Mouse (Mus musculus): ENCODE data around the gene Togaram2. TPM values are rescaled to one million over a fixed set of nuclear protein-coding genes. Genes with fewer than 3 reads are reported as not detected.
"Not testable (repeated sequence)": the region's sequence is repeated elsewhere in the genome, so short reads cannot be mapped to it uniquely, and the experiment has no call there.

Togaram2 gene
- polyA plus RNA-seq, 1 experiment from 2014 or later: 0.14 TPM

DNA sequence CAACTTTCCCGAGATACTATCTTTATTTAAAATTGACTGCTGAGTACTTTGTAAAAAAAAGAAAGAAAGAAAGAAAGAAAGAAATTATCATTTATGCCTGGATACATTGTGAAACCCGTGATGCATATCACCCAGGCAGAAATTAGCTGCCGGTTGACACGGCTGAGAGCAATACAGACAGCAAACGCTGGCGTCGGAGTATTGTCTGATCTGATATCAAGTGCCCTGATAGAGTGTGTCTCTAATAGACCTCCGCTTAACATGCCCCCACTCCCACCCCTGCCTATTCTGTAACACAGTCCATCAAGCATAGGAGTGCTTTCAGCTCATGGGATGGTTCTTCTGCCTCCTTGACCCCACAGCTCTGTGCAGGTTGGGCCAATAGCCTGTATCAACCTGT, 74.5 kb downstream of the Togaram2 start:
- no peaks in the 10 kb centered on the region for H3K9me3 ChIP-seq
- WGBS: 84% methylated on average over 8 of the region's 8 CpGs
- H3K4me1 ChIP-seq: peaks cover 8% of the 10 kb centered on the region; the same call in 1 of the 2 replicates
- H3K36me3 ChIP-seq: no peaks in the 10 kb centered on the region
- no peak overlapping the region for H3K9ac ChIP-seq (replicated peaks)
- no peak overlapping the region for H3K4me3 ChIP-seq
- H3K4me2 ChIP-seq (replicated peaks): no peak overlapping the region
- ATAC-seq (ENCODE audit: low FRiP score, low read depth): no peak
- H3K27me3 ChIP-seq: no peaks in the 10 kb centered on the region
- H3K27ac ChIP-seq (replicated peaks): no peak overlapping the region

DNA sequence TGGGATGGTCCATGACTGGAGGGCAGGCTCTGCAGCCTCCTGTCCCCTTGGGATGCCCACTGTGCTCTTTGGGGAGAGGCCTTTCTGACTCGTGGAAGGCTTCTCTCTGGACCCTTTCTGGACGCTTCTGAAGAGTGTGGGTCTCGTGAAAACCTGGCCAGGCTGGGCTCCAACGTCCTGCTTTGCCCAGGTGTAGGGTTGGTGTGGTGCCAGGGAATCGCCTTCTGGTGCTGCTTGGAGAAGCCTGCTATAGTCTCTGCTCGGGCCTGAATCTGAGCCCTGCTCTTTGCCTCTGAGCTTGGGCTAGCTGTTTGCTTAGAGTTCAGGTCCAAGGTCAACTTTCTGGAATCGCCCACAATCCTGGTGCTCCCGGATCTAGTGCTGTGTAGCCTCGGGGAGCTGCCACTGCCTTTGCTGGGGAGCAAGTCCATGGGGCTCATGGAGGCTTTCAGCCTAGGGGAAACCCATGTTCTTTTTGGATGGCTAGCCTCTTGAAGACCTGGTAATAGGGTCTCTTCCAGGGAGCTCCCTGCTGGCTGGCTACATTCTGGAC, 76.6 kb downstream of the Togaram2 start:
- no peak overlapping the region for H3K4me3 ChIP-seq
- 81% methylated on average over 9 of the region's 9 CpGs for WGBS
- no peaks in the 10 kb centered on the region for H3K27me3 ChIP-seq
- no peaks in the 10 kb centered on the region for H3K9me3 ChIP-seq
- no peak overlapping the region for H3K4me2 ChIP-seq (replicated peaks)
- H3K27ac ChIP-seq (replicated peaks): no peak overlapping the region
- ATAC-seq (ENCODE audit: low FRiP score, low read depth): no peak
- no peak overlapping the region for H3K9ac ChIP-seq (replicated peaks)
- no peaks in the 10 kb centered on the region for H3K36me3 ChIP-seq
- H3K4me1 ChIP-seq: peaks cover 5% of the 10 kb centered on the region; the same call in 1 of the 2 replicates

DNA sequence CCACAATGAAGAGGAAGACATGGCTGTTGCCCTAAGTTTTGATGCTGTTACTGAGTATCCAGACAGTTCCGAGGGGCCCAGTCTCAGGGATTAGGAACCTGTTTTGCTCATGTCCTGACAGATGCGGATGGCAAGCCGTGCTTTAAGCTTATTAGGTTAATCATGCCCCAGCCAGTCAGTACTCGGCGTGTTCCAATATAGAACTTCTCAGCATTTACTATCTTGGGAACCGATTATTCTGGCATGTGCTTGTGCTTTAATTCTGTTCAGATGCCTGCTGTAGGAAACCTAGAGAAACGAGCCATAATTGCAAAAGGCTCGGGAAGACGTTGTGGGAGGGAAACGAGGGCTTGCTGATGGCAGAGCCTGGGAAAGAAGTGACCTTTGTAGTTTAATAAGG, 79.8 kb downstream of the Togaram2 start, which contains the start of gene Pcare:
Gene Pcare, minus strand, starts transcription at position 64 of the 400 bp plus-strand sequence.
- Histone ChIP-seq H3K27me3 (no peaks in the 10 kb centered on the region), H3K4me2 (replicated peaks) (no peak within 1 kb of the TSS), H3K4me1 (no peaks in the 10 kb centered on the region), H3K9me3 (no peaks in the 10 kb centered on the region), H3K4me3 (no peak within 1 kb of the TSS), H3K36me3 (no peaks in the 10 kb centered on the region), H3K27ac (replicated peaks) (no peak within 1 kb of the TSS), H3K9ac (replicated peaks) (no peak within 1 kb of the TSS)
- WGBS: 66% methylated on average over 10 of the region's 10 CpGs
- ATAC-seq (ENCODE audit: low FRiP score, low read depth): no peak

DNA sequence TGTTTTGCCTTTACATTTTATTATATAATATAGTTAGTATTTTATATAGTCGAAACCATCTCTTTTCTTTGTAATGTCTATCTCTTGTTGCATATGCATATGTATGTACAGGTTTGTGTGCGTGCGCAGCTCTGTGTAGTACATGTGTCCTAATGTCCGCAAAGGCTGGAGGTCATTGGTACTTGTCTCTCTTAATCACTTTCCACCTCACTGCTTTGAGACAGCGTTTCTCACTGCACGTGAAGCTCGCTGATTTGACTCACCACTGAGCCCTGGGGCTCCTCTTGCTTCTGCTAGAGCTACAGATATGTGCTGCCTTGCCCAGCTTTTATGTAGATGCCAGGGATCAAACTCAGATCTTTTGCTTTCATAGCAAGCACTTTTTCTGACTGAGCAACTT, 87.5 kb downstream of the Togaram2 start:
- H3K9me3 ChIP-seq: peaks cover 5% of the 10 kb centered on the region; the same call in 1 of the 2 replicates
- H3K27ac ChIP-seq (replicated peaks): no peak overlapping the region
- H3K36me3 ChIP-seq: no peaks in the 10 kb centered on the region
- no peak overlapping the region for H3K4me3 ChIP-seq
- ATAC-seq (ENCODE audit: low FRiP score, low read depth): no peak
- H3K27me3 ChIP-seq: no peaks in the 10 kb centered on the region
- H3K9ac ChIP-seq (replicated peaks): no peak overlapping the region
- no peaks in the 10 kb centered on the region for H3K4me1 ChIP-seq
- WGBS: 74% methylated on average over 7 of the region's 7 CpGs
- no peak overlapping the region for H3K4me2 ChIP-seq (replicated peaks)

DNA sequence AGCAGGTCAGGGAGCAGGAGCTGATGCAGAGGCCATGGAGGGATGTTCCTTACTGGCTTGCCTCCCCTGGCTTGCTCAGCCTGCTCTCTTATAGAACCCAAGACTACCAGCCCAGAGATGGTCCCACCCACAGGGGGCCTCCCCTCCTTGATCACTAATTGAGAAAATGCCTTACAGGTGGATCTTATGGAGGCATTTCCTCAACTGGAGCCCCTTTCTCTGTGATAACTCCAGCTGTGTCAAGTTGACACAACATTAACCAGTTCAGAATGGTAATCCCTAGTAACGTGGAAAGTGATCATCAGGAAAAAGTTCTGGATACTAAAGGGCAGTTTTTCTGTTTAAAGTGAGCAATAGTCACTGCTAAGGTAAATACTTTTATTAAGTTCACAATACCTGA, 95.1 kb downstream of the Togaram2 start, which contains the start of gene Clip4:
Gene Clip4, plus strand, starts transcription at position 301 of the 400 bp plus-strand sequence.
- not testable (repeated sequence) for H3K9me3 ChIP-seq; H3K36me3 ChIP-seq; H3K27ac ChIP-seq (replicated peaks); ATAC-seq (ENCODE audit: low FRiP score, low read depth); H3K4me2 ChIP-seq (replicated peaks); H3K4me3 ChIP-seq; H3K27me3 ChIP-seq; H3K4me1 ChIP-seq; H3K9ac ChIP-seq (replicated peaks)
- WGBS: 94% methylated on average over 1 of the region's 1 CpGs

DNA sequence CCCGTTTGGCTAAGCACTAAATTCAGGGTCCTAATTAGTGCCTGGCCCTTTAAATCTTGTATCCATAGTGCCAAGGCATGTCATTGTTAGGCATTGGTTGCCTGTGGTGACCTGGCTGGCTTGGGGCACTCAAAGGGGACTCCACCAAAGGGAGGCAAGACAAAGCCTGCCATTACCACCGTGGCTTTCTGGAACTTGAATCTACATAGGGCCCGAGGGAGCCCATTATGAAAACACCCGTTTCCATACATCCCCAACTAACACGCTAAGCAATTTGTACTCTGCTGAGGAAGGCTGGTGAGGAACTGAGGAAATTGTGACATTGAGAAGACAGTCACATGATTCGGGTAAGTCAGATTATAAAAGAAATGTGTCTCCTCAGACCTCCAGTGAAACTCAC, 96.5 kb downstream of the Togaram2 start:
- Histone ChIP-seq H3K9ac (replicated peaks) (no peak overlapping the region), H3K27ac (replicated peaks) (no peak overlapping the region), H3K4me3 (no peak overlapping the region), H3K4me1 (peaks cover 9% of the 10 kb centered on the region), H3K36me3 (no peaks in the 10 kb centered on the region), H3K4me2 (replicated peaks) (peak overlapping the region; percentile 30), H3K9me3 (no peaks in the 10 kb centered on the region), H3K27me3 (no peaks in the 10 kb centered on the region)
- WGBS: 16% methylated on average over 6 of the region's 6 CpGs
- ATAC-seq (ENCODE audit: low FRiP score, low read depth): peak; percentile 44

DNA sequence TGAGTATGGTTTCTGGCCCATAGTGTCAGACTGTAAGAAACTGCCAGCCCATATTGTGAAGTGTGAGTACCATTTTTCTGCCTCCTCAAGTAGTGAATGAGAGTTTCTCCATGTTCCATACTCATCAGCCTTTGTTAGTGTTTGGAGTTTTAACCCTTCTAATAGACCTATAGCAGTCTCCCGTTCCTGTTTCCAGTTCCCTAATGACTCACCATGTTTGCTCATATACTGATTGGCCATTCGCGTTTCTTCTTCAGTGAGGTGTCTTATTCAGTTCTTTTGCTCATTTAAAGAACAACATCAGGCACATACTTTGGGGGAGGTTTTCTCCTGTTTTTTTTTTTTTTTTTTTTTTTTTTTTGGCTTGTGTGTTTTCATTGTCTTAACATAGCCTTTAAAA, 97.6 kb downstream of the Togaram2 start:
- Histone ChIP-seq H3K27ac (replicated peaks) (no peak overlapping the region), H3K36me3 (no peaks in the 10 kb centered on the region), H3K9ac (replicated peaks) (no peak overlapping the region), H3K4me2 (replicated peaks) (no peak overlapping the region), H3K4me3 (no peak overlapping the region), H3K27me3 (no peaks in the 10 kb centered on the region), H3K9me3 (no peaks in the 10 kb centered on the region), H3K4me1 (peaks cover 9% of the 10 kb centered on the region)
- WGBS: 89% methylated on average over 3 of the region's 3 CpGs
- no peak for ATAC-seq (ENCODE audit: low FRiP score, low read depth)

DNA sequence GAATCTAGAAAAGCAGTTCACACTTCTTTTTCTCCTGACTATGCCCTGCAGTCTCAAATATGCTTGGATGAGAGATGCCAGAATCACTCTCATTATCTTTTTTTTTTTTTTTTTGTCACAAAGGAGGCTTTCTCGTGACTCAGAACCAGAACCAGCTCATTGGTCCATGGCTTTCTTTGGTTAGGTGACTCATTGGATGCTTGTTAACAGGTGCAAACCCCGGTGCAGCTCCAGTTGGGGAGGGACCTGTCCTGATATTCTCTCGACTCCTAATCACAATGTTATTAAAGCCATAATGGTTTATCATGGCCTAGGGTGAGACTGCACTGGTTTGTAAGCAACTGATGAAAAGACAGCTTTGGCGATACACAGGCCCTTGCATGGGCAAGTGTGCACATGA, 101.1 kb downstream of the Togaram2 start:
- Histone ChIP-seq H3K4me3 (no peak overlapping the region), H3K9ac (replicated peaks) (no peak overlapping the region), H3K27me3 (no peaks in the 10 kb centered on the region), H3K27ac (replicated peaks) (no peak overlapping the region), H3K4me1 (peaks cover 9% of the 10 kb centered on the region), H3K9me3 (no peaks in the 10 kb centered on the region), H3K4me2 (replicated peaks) (no peak overlapping the region), H3K36me3 (no peaks in the 10 kb centered on the region)
- no peak for ATAC-seq (ENCODE audit: low FRiP score, low read depth)
- WGBS: 79% methylated on average over 4 of the region's 4 CpGs

DNA sequence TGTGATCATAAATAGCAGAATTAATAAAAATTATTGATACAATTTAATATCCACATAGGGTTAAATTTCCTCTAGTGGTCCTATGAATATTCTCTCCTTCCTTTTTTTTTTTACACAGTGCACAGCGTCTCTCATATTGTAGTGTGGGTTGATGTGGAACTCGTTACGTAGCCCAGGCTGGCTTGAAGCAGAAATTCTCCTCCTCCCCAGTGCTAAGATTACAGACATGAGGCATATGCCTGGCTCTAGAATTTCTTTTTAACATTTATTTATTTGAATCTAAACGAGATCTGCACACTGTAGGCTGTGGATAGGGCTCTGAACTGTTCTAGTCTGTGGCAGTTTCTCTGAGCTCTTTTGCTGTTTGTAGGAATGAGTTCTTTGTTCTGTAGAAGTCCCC, 102.2 kb downstream of the Togaram2 start:
- Histone ChIP-seq H3K4me3 (no peak overlapping the region), H3K36me3 (no peaks in the 10 kb centered on the region), H3K27me3 (no peaks in the 10 kb centered on the region), H3K4me2 (replicated peaks) (no peak overlapping the region), H3K9ac (replicated peaks) (no peak overlapping the region), H3K4me1 (no peaks in the 10 kb centered on the region), H3K9me3 (no peaks in the 10 kb centered on the region), H3K27ac (replicated peaks) (no peak overlapping the region)
- no peak for ATAC-seq (ENCODE audit: low FRiP score, low read depth)
- 76% methylated on average over 4 of the region's 4 CpGs for WGBS

DNA sequence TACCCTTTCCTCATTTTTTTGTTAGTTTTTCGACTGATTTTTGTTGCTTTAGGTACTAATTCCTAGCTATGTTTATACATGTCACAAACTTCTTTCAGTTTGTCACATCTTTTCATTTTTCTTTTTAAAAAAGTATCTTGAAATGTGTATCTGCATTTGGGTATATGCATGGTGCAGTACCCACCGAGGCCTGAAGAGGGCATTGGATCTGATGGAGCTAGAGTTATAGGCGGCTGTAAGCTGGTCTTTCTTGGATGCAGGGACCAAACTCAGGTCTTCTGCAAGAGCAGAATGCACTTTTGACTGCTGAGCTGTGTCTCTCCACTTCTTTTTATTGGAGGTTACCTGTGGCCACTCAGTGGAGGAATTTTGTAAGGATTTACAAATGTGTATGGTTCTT, 105.6 kb downstream of the Togaram2 start:
- ATAC-seq (ENCODE audit: low FRiP score, low read depth): no peak
- Histone ChIP-seq H3K27ac (replicated peaks) (no peak overlapping the region), H3K9me3 (no peaks in the 10 kb centered on the region), H3K4me1 (peaks cover 13% of the 10 kb centered on the region), H3K36me3 (no peaks in the 10 kb centered on the region), H3K27me3 (no peaks in the 10 kb centered on the region), H3K4me3 (no peak overlapping the region), H3K9ac (replicated peaks) (no peak overlapping the region), H3K4me2 (replicated peaks) (no peak overlapping the region)
- WGBS: 66% methylated on average over 3 of the region's 3 CpGs

Other genes starting within 250 kb of the Togaram2 start
- 4.9 and 5.3 TPM in 2 replicates for gene Gm4707, start 213.3 kb upstream of the Togaram2 start, polyA plus RNA-seq (2016; fragmentation: Nextera tagmentation; extraction: Ambion mirVana)
- gene Smchd1, start 197.9 kb upstream of the Togaram2 start, polyA plus RNA-seq (2016; fragmentation: Nextera tagmentation; extraction: Ambion mirVana): 65.4 and 76.8 TPM in 2 replicates
- gene Ndc80, start 146.4 kb upstream of the Togaram2 start, polyA plus RNA-seq (2016; fragmentation: Nextera tagmentation; extraction: Ambion mirVana): 44.7 and 46.0 TPM in 2 replicates
- 1.1 and 2.0 TPM in 2 replicates for gene Spdya, start 121.2 kb upstream of the Togaram2 start, polyA plus RNA-seq (2016; fragmentation: Nextera tagmentation; extraction: Ambion mirVana)
- gene Wdr43, start 57.4 kb upstream of the Togaram2 start, polyA plus RNA-seq (2016; fragmentation: Nextera tagmentation; extraction: Ambion mirVana): 71.6 and 71.7 TPM in 2 replicates
- gene Pcare, start 79.6 kb downstream of the Togaram2 start, polyA plus RNA-seq (2016; fragmentation: Nextera tagmentation; extraction: Ambion mirVana): not detected in 2 replicates
- 6.6 and 8.6 TPM in 2 replicates for gene Clip4, start 95.2 kb downstream of the Togaram2 start, polyA plus RNA-seq (2016; fragmentation: Nextera tagmentation; extraction: Ambion mirVana)

Data from midbrain, embryonic 12.5 days (tissue).